Mouse (Mus musculus): Measurements from ENCODE around the gene Parn. TPM values are rescaled to one million over a fixed set of nuclear protein-coding genes. Genes with fewer than 3 reads are reported as not detected.
A peak's percentile ranks its signal among the peaks of the same experiment; 100 is the strongest.
"Not testable (repeated sequence)": the region's sequence is repeated elsewhere in the genome, so short reads cannot be mapped to it uniquely, and the experiment has no call there.

Gene Parn
- total RNA-seq (2015) (6.5 and 8.6 TPM in 2 replicates), total RNA-seq (2017) (21.1 and 21.2 TPM in 2 replicates)

- peak; percentile 80 for ATAC-seq (ENCODE audit: poor library complexity, severe bottlenecking)
Measured at GRCm38 (mm10) chr16:13667878-13668343, at the start of gene Parn. Gene Parn (minus strand): TSS chr16:13668170.

GRCm38 (mm10) chr16:13716821-13717553 lies 49.0 kb upstream of the Parn start:
- ATAC-seq (ENCODE audit: poor library complexity, severe bottlenecking): peak; percentile 98

DNA sequence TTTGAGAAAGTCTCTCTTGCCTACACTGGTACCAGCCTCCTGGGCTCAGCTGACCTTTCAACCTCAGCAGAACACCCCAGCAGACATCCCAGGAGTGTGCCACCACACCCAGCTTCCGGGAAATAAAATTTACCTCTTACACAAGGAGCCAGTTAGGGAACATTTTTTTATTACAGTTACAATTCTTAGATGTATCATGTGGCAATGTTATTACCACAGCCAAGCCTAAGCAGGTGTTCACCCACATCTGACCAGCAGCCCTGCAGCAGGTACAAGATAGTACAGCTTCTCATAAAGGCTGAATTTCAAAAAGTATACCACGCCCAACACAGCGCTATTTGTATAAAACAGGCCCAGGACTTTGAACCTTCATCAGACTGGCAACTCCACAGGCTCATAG lies 46.9 kb upstream of the Parn start:
- no peak for ATAC-seq (ENCODE audit: poor library complexity, severe bottlenecking)

GRCm38 (mm10) chr16:13704676-13705075 lies 36.7 kb upstream of the Parn start:
- no peak for ATAC-seq (ENCODE audit: poor library complexity, severe bottlenecking)

GRCm38 (mm10) chr16:13702184-13702583 lies 34.2 kb upstream of the Parn start:
- no peak for ATAC-seq (ENCODE audit: poor library complexity, severe bottlenecking)

DNA sequence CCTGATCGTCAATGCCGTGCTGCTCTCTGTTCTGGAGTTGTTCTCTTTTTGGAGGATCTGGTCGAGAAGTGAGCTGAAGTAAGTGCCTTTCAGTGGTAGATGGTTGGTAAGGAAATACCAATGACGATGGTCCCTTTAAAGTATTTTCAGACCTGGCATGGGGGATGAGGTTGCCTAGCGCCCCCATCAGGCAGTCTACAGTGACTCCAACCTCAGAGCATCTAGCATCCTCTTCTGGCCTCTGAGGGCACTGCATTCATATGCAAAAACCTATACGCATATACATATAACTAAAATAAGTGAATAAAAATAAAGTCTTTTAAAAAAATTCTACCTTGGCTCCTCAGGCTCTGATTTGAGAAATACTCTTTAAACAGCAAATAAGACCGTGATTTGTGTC lies 31.0 kb upstream of the Parn start:
- ATAC-seq (ENCODE audit: poor library complexity, severe bottlenecking): no peak

GRCm38 (mm10) chr16:13678601-13679319 lies 10.8 kb upstream of the Parn start:
- ATAC-seq (ENCODE audit: poor library complexity, severe bottlenecking): no peak

GRCm38 (mm10) chr16:13674511-13674910 lies 6.5 kb upstream of the Parn start:
- no peak for ATAC-seq (ENCODE audit: poor library complexity, severe bottlenecking)

- ATAC-seq (ENCODE audit: poor library complexity, severe bottlenecking): no peak
Measured at GRCm38 (mm10) chr16:13673114-13673513, 5.1 kb upstream of the Parn start.

- peak; percentile 55 for ATAC-seq (ENCODE audit: poor library complexity, severe bottlenecking)
Measured at GRCm38 (mm10) chr16:13672386-13672898, 4.5 kb upstream of the Parn start.

DNA sequence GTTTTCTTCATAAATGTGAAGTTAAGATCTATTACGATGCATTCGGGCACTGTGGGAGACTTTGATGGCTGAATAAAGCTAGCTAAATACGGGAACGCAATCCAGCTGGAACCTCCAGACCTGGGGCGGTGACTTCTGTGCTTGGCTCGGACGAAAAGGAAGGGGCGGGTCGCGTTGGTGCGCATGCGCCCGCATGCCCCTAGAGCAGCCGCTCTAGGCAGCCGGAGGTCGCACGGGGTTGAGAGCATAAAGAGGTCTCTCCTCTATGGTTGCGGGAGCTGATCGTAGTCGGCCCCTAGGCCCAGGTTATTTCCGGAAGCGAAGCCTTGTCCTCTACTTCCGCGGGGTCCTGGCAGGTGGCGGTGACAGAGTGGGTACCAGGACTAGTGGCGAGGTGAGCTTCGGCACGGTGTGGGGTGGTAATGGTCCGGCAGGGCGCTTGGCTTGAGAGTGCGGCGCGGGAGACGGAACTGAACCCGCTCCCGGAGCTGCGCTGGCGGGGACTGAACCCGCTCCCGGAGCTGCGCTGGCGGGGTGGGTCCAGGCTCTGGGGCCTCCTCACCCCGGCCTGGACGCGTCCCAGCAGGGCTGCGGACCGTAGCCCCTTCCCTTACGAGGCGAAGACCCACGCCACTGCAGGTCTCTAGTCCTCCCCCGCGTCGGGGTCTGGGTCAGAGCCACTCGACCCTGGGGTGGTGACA lies 3.9 kb upstream of the Parn start, which contains the start of the genes Bfar and 3110001I22Rik:
Gene Bfar, plus strand, starts transcription at position 174 of the 701 bp plus-strand sequence.
Gene 3110001I22Rik, plus strand, starts transcription at position 245 of the 701 bp plus-strand sequence.
- peak; percentile 67 for ATAC-seq (ENCODE audit: poor library complexity, severe bottlenecking)

GRCm38 (mm10) chr16:13670896-13671295 lies 2.9 kb upstream of the Parn start:
- ATAC-seq (ENCODE audit: poor library complexity, severe bottlenecking): not testable (repeated sequence)

DNA sequence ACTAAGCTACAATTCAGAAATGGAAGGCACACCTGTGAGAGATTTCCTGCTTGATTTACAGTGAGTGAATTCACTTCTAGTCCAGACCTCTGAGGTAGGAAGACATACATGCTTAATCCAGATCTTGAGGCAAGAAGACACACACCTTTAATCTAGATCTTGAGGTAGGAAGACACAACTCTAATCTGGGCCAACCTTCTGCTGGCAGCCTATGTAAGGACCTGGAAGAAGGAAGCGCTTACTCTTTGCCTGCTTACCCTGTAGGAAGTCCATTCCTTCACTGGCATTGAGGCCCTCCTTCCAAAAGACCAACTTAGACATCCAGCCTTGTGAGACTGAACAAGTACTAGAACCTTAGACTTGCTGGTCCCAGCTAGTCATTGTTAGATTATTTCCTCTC lies 1.3 kb upstream of the Parn start:
- no peak for ATAC-seq (ENCODE audit: poor library complexity, severe bottlenecking)

DNA sequence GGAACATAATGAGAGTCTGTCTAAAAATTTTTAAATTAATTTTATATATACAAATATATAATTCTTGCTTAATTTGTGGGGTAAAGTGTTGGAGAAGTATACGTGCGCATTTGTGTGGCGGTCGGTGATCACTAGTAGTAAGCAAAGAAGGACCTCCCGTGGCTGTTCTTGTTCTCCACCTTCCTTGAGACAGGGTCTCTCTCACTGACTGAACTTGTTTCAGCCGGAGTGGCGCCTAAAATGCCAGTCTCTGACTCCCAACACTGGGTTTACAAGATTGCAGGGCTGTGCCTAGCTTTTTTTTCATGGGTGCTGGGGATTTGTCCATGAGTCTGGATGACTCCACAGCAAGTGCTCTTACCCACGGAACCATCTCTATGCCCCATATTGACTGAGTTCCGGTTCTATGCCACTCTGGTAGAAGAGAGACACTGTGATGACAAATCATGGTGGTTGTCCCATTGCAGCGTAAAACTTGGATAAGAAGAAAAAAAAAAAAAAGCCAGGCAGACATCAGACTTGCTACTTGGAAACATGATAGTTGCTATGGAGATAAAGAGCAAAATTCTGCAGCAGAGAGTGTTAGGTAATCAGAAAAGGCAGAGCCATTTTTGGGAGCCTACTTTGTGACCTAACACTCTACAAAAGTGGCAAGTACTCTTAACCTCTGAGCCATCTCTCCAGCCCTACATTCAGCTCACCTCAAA lies 585 bp upstream of the Parn start:
- ATAC-seq (ENCODE audit: poor library complexity, severe bottlenecking): no peak

DNA sequence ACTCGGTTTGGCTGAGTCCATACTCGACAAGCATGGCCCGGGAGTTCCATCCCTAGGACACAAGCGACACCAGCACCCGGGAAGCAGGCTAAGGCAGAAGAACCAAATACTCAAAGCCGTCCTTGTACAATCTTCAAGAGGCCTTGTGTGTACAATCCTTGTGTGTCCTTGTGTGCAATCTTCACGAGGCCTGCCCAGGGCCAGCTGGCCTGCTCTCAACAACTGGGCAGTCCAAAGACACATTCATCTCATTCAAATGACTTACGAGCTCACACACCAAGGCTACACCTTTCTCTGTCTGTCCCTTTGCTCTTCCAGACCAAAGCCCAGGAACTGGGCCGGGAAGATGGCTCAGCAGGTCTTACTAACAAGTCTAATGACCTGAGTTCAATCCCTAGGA lies 7.2 kb downstream of the Parn start:
- no peak for ATAC-seq (ENCODE audit: poor library complexity, severe bottlenecking)

DNA sequence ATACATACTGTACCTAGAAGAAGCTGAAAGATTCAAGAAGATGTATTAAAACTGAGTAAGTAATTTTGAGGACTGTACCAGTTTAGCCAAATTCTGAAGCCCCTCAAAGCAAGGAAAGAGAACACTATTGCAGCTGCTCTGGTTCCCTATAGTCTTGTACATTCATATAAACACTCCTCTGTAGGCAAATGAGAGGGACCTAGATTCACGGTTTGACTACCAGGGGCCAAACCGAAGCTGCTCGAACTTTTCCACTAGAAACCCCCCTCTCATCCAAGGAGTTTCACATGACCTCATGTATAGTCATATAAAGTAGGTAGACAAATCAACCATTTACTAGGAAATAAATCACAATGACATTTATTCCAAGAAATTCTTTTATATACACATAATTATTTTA lies 9.1 kb downstream of the Parn start:
- ATAC-seq (ENCODE audit: poor library complexity, severe bottlenecking): no peak

DNA sequence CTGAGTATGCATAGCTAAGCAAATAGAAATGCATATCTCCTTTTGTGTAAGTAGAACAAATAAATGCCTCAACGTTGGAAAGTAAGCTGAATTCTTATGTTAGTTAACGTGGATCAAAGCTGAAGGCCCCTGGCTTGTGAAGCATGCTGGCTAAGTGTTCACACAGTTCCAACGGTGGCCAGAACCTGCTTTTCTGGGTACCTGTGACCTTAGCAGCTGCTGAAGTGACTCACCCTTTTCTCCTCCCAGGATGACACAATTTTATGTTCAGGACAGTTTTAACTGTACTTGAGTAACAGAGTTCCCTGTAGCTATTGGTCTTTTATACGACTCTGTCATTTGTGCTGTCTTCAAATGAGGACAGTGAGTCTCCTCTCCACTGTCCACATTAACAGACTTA lies 22.0 kb downstream of the Parn start:
- ATAC-seq (ENCODE audit: poor library complexity, severe bottlenecking): no peak

DNA sequence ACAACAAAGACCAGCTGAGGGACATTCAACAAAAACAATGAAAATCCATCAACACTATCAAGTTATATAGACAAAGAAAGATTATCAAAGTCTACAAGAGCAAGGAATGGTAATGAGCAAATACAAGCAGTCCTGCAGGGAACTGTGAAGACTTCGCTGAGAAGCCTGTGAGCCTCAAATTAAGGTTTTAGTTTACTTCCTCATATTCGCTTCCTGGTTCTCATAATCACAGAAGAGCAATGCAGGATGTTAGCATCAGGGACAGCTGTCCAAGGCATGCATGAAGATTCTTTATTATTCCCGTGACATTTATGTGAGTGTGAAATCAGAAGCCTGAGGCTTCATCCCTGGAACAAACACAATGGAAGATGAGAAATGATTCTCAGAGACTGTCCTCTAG lies 23.5 kb downstream of the Parn start:
- ATAC-seq (ENCODE audit: poor library complexity, severe bottlenecking): no peak

DNA sequence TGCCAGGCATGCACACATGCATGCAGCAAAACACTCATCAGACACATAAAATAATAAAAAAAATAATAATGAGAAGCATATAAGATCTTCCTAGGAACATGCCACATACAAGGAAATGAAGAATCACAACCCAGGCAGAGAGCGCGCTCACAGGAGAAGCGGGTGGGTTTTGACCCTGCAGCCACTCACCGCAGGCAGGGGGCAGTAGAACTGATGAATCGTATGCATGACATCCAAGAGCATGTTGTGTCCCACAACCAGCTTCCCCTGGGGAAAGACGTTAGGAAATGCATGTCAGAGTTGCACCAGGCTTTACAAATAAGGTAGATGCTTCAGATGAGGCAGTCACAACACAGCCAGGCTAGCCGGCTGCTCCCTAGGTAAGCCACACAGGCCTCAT lies 27.9 kb downstream of the Parn start:
- ATAC-seq (ENCODE audit: poor library complexity, severe bottlenecking): no peak

- ATAC-seq (ENCODE audit: poor library complexity, severe bottlenecking): no peak
Measured at GRCm38 (mm10) chr16:13639508-13639907, 28.5 kb downstream of the Parn start.

GRCm38 (mm10) chr16:13638198-13638597 lies 29.8 kb downstream of the Parn start:
- ATAC-seq (ENCODE audit: poor library complexity, severe bottlenecking): not testable (repeated sequence)

Measured in megakaryocyte, adult 5-6 weeks (primary cell).